Mouse (Mus musculus) midbrain, embryonic 13.5 days (tissue): ENCODE measurements at regions not wholly inside any gene's neighbourhood (a gene's known extent, or its start where the extent isn't known, plus 50 kb on each side); places are given as distances from the start of the nearest gene placed in this dataset.

Source experiments
- ATAC-seq: fragments of 200-750 bp; cut with Nextera tagmentation; 2 replicates; pipeline ENCODE4 v1.8.0; 2017; ENCODE audit warnings: mild to moderate bottlenecking, moderate TSS enrichment, moderate library complexity
- H3K27ac ChIP-seq: fragments of 300-500 bp; sonication (generic); 2 replicates; pipeline ENCODE4 v1.5.1; 2015; ENCODE audit warnings: inconsistent platforms, mild to moderate bottlenecking, moderate library complexity
- H3K27me3 ChIP-seq: fragments of 300-500 bp; sonication (generic); 2 replicates; pipeline ENCODE4 v1.6.1; 2015; ENCODE audit warnings: mild to moderate bottlenecking, inconsistent platforms
- H3K36me3 ChIP-seq: fragments of 300-500 bp; sonication (generic); 2 replicates; pipeline ENCODE4 v1.6.1; 2015; ENCODE audit warnings: mild to moderate bottlenecking, inconsistent platforms
- H3K4me1 ChIP-seq: fragments of 300-500 bp; sonication (generic); replicated peaks from 2 replicates; pipeline ENCODE4 v1.6.1; 2015; ENCODE audit warnings: inconsistent platforms
- H3K4me2 ChIP-seq: fragments of 300-500 bp; sonication (generic); replicated peaks from 2 replicates; pipeline ENCODE4 v1.6.1; 2015; ENCODE audit warnings: moderate library complexity, mild to moderate bottlenecking, inconsistent platforms
- H3K4me3 ChIP-seq: fragments of 300-500 bp; sonication (generic); replicated peaks from 2 replicates; pipeline ENCODE4 v1.5.1; 2015; ENCODE audit warnings: mild to moderate bottlenecking, inconsistent platforms
- H3K9ac ChIP-seq: fragments of 300-500 bp; sonication (generic); replicated peaks from 2 replicates; pipeline ENCODE4 v1.6.1; 2015; ENCODE audit warnings: mild to moderate bottlenecking, inconsistent platforms
- H3K9me3 ChIP-seq: fragments of 300-500 bp; sonication (generic); 2 replicates; pipeline ENCODE4 v1.6.1; 2016; ENCODE audit warnings: mild to moderate bottlenecking, inconsistent platforms
- WGBS: fragments of 180-500 bp; shearing (Covaris S2); methylation state at CpG from one replicate; pipeline ENCODE4 v1.1.7; 2015; 5-methylcytosine and 5-hydroxymethylcytosine counted together

- Histone ChIP-seq H3K9me3 (no peaks in the 10 kb centered on the region; the same call in 1 of the 2 replicates), H3K4me1 (peaks cover 47% of the 10 kb centered on the region), H3K4me3 (no peak overlapping the region), H3K9ac (no peak overlapping the region), H3K36me3 (no peaks in the 10 kb centered on the region), H3K4me2 (no peak overlapping the region), H3K27me3 (no peaks in the 10 kb centered on the region), H3K27ac (peak overlapping the region; percentile 68)
- 0 out of 2 replicates have a peak, but pooled peaks have one; percentile 43 for ATAC-seq
- WGBS = 63% methylated on average over 1 of the region's 1 CpGs
Observed at GRCm38 (mm10) chr1:64220486-64220885, 98.4 kb upstream of the Klf7 start.

GRCm38 (mm10) chr1:64220040-64220439 lies 98.0 kb upstream of the Klf7 start:
- H3K4me1 ChIP-seq = peaks cover 46% of the 10 kb centered on the region
- H3K9me3 ChIP-seq = no peaks in the 10 kb centered on the region; the same call in 1 of the 2 replicates
- H3K4me3 ChIP-seq = no peak overlapping the region
- no peak overlapping the region for H3K9ac ChIP-seq
- 66% methylated on average over 5 of the region's 5 CpGs for WGBS
- no peaks in the 10 kb centered on the region for H3K27me3 ChIP-seq
- H3K4me2 ChIP-seq = no peak overlapping the region
- H3K36me3 ChIP-seq = no peaks in the 10 kb centered on the region
- peak overlapping the region; percentile 40 for H3K27ac ChIP-seq
- no peak for ATAC-seq

- no peak overlapping the region for H3K27ac ChIP-seq
- no peaks in the 10 kb centered on the region for H3K27me3 ChIP-seq
- H3K36me3 ChIP-seq = no peaks in the 10 kb centered on the region
- no peak overlapping the region for H3K4me3 ChIP-seq
- H3K4me2 ChIP-seq = no peak overlapping the region
- no peaks in the 10 kb centered on the region; the same call in 1 of the 2 replicates for H3K9me3 ChIP-seq
- 85% methylated on average over 4 of the region's 4 CpGs for WGBS
- ATAC-seq = no peak
- no peak overlapping the region for H3K9ac ChIP-seq
- H3K4me1 ChIP-seq = peaks cover 12% of the 10 kb centered on the region
Observed at GRCm38 (mm10) chr1:64215646-64216045, 93.6 kb upstream of the Klf7 start.

- Histone ChIP-seq H3K4me3 (no peak overlapping the region), H3K27ac (no peak overlapping the region), H3K4me2 (no peak overlapping the region), H3K27me3 (no peaks in the 10 kb centered on the region), H3K4me1 (no peaks in the 10 kb centered on the region), H3K9me3 (peaks cover 2% of the 10 kb centered on the region; the same call in 1 of the 2 replicates), H3K9ac (no peak overlapping the region), H3K36me3 (no peaks in the 10 kb centered on the region)
- no peak for ATAC-seq
- 87% methylated on average over 1 of the region's 1 CpGs for WGBS
Observed at GRCm38 (mm10) chr1:64209131-64209530, 87.0 kb upstream of the Klf7 start.

GRCm38 (mm10) chr1:64200387-64201023 lies 78.4 kb upstream of the Klf7 start:
- Histone ChIP-seq H3K27me3 (no peaks in the 10 kb centered on the region), H3K4me1 (peaks cover 31% of the 10 kb centered on the region), H3K36me3 (no peaks in the 10 kb centered on the region), H3K9me3 (peaks cover 2% of the 10 kb centered on the region; the same call in 1 of the 2 replicates), H3K27ac (0 out of 2 replicates have a peak overlapping the region, but pooled peaks have one; percentile 32), H3K9ac (no peak overlapping the region), H3K4me3 (no peak overlapping the region), H3K4me2 (no peak overlapping the region)
- WGBS = 21% methylated on average over 5 of the region's 5 CpGs
- peak; percentile 66; the same call in 1 of the 2 replicates for ATAC-seq

GRCm38 (mm10) chr1:64198781-64199180 lies 76.7 kb upstream of the Klf7 start:
- ATAC-seq = no peak
- Histone ChIP-seq H3K9me3 (no peaks in the 10 kb centered on the region), H3K36me3 (no peaks in the 10 kb centered on the region), H3K9ac (no peak overlapping the region), H3K27me3 (no peaks in the 10 kb centered on the region), H3K4me3 (no peak overlapping the region), H3K27ac (no peak overlapping the region), H3K4me1 (peaks cover 31% of the 10 kb centered on the region), H3K4me2 (no peak overlapping the region)
- 83% methylated on average over 5 of the region's 5 CpGs for WGBS

GRCm38 (mm10) chr1:64198322-64198721 lies 76.2 kb upstream of the Klf7 start:
- no peak overlapping the region for H3K27ac ChIP-seq
- no peaks in the 10 kb centered on the region for H3K27me3 ChIP-seq

GRCm38 (mm10) chr1:64195970-64196491 lies 73.9 kb upstream of the Klf7 start:
- Histone ChIP-seq H3K4me3 (no peak overlapping the region), H3K27me3 (no peaks in the 10 kb centered on the region), H3K4me1 (peaks cover 54% of the 10 kb centered on the region), H3K4me2 (no peak overlapping the region), H3K9me3 (no peaks in the 10 kb centered on the region), H3K36me3 (no peaks in the 10 kb centered on the region), H3K9ac (no peak overlapping the region), H3K27ac (no peak overlapping the region)
- peak; percentile 21; the same call in 1 of the 2 replicates for ATAC-seq
- 11% methylated on average over 4 of the region's 4 CpGs for WGBS

More at GRCm38 (mm10) chr1:64198322-64198721, 76.2 kb upstream of the Klf7 start:
- no peak overlapping the region for H3K4me2 ChIP-seq
- H3K4me3 ChIP-seq = no peak overlapping the region
- H3K9ac ChIP-seq = no peak overlapping the region
- WGBS = 45% methylated on average over 2 of the region's 2 CpGs
- H3K4me1 ChIP-seq = peaks cover 36% of the 10 kb centered on the region
- H3K9me3 ChIP-seq = no peaks in the 10 kb centered on the region
- no peak for ATAC-seq
- H3K36me3 ChIP-seq = no peaks in the 10 kb centered on the region

- no peak for ATAC-seq
- whole genome bisulfite sequencing = 88% methylated on average over 4 of the region's 4 CpGs
Observed at GRCm38 (mm10) chr1:64195294-64195693, 73.2 kb upstream of the Klf7 start.

GRCm38 (mm10) chr1:64193150-64193838 lies 71.2 kb upstream of the Klf7 start:
- Histone ChIP-seq H3K4me3 (no peak overlapping the region), H3K4me1 (peaks cover 58% of the 10 kb centered on the region), H3K27ac (0 out of 2 replicates have a peak overlapping the region, but pooled peaks have one; percentile 0), H3K9me3 (no peaks in the 10 kb centered on the region), H3K4me2 (no peak overlapping the region), H3K9ac (no peak overlapping the region), H3K36me3 (no peaks in the 10 kb centered on the region), H3K27me3 (no peaks in the 10 kb centered on the region)
- WGBS = 36% methylated on average over 13 of the region's 13 CpGs
- ATAC-seq = no peak

More at GRCm38 (mm10) chr1:64195294-64195693, 73.2 kb upstream of the Klf7 start:
- Histone ChIP-seq H3K4me1 (peaks cover 54% of the 10 kb centered on the region), H3K9me3 (no peaks in the 10 kb centered on the region), H3K4me2 (no peak overlapping the region), H3K4me3 (no peak overlapping the region), H3K27me3 (no peaks in the 10 kb centered on the region), H3K9ac (no peak overlapping the region), H3K36me3 (no peaks in the 10 kb centered on the region), H3K27ac (no peak overlapping the region)

GRCm38 (mm10) chr1:64192736-64193135 lies 70.7 kb upstream of the Klf7 start:
- Histone ChIP-seq H3K4me2 (no peak overlapping the region), H3K9ac (no peak overlapping the region), H3K4me3 (no peak overlapping the region), H3K9me3 (no peaks in the 10 kb centered on the region), H3K27me3 (no peaks in the 10 kb centered on the region), H3K27ac (no peak overlapping the region), H3K4me1 (peaks cover 63% of the 10 kb centered on the region), H3K36me3 (no peaks in the 10 kb centered on the region)
- ATAC-seq = no peak
- WGBS = 57% methylated on average over 3 of the region's 3 CpGs
